Mouse (Mus musculus) lung, postnatal 0 days (tissue): Measurements from ENCODE around the gene Nfix. TPM values are rescaled to one million over a fixed set of nuclear protein-coding genes. Genes with fewer than 3 reads are reported as not detected.

ENCODE experiments used
- ATAC-seq: fragments of 200-750 bp; cut with Nextera tagmentation; 2 replicates; pipeline ENCODE4 v1.8.0; 2017; ENCODE audit warnings: moderate library complexity
- DNase-seq: peaks from one replicate; pipeline ENCODE4 v3.0.0-alpha.2; 2016; ENCODE audit warnings: low spot score
- H3K27ac ChIP-seq: fragments of 300-500 bp; sonication (generic); 2 replicates; pipeline ENCODE4 v1.5.1; 2014; ENCODE audit warnings: antibody characterized with exemption, mild to moderate bottlenecking, low read length, mixed read lengths
- H3K27me3 ChIP-seq: fragments of 300-500 bp; sonication (generic); replicated peaks from 2 replicates; pipeline ENCODE4 v1.6.1; 2014; ENCODE audit warnings: low read length, mixed read lengths; ENCODE audit not compliant: insufficient read depth
- H3K36me3 ChIP-seq: fragments of 300-500 bp; sonication (generic); 2 replicates; pipeline ENCODE4 v1.6.1; 2014; ENCODE audit warnings: low read length, mixed read lengths; ENCODE audit not compliant: insufficient read depth
- H3K4me1 ChIP-seq: fragments of 300-500 bp; sonication (generic); 2 replicates; pipeline ENCODE4 v1.6.1; 2014; ENCODE audit warnings: antibody characterized with exemption, low read depth, low read length, mixed read lengths; ENCODE audit not compliant: insufficient read depth
- H3K4me2 ChIP-seq: fragments of 300-500 bp; sonication (generic); replicated peaks from 2 replicates; pipeline ENCODE4 v1.6.1; 2014; ENCODE audit warnings: low read depth, mild to moderate bottlenecking, low read length, moderate library complexity, mixed read lengths
- H3K4me3 ChIP-seq: fragments of 300-500 bp; sonication (generic); 2 replicates; pipeline ENCODE4 v1.5.1; 2014; ENCODE audit warnings: low read depth, low read length
- H3K9ac ChIP-seq: fragments of 300-500 bp; sonication (generic); replicated peaks from 2 replicates; pipeline ENCODE4 v1.6.1; 2014; ENCODE audit warnings: low read depth, mild to moderate bottlenecking
- H3K9me3 ChIP-seq: fragments of 300-500 bp; sonication (generic); 2 replicates; pipeline ENCODE4 v1.6.1; 2016; ENCODE audit warnings: low read length, mixed read lengths
- CTCF ChIP-seq: IDR thresholded peaks from 2 replicates; pipeline ENCODE4 v1.5.1; 2016; ENCODE audit warnings: antibody characterized with exemption, mild to moderate bottlenecking
- EP300 ChIP-seq: IDR thresholded peaks from 2 replicates; pipeline ENCODE4 v1.6.1; 2016; ENCODE audit warnings: antibody characterized with exemption, mild to moderate bottlenecking, control low read depth
- WGBS: fragments of 180-500 bp; shearing (Covaris S2); extraction: QIAGEN DNeasy Blood & Tissue Kit; methylation state at CpG from one replicate; pipeline ENCODE4 v1.1.7; 2014; 5-methylcytosine and 5-hydroxymethylcytosine counted together
- polyA plus RNA-seq: library from polyadenylated mRNA; unstranded; fragments of >200 nt; fragmentation: Nextera tagmentation; extraction: Ambion mirVana; gene quantifications from 2 replicates; pipeline ENCODE4 v1.2.1, GENCODE M21; 2015

Nfix gene
- polyA plus RNA-seq, 1 experiment from 2014 or later = 38.8 TPM

GRCm38 (mm10) chr8:84760405-84760805, 39.7 kb downstream of the Nfix start:
- Histone ChIP-seq H3K27me3 (no peaks in the 10 kb centered on the region), H3K9ac (no peak overlapping the region), H3K4me3 (no peak overlapping the region), H3K9me3 (no peaks in the 10 kb centered on the region), H3K4me2 (no peak overlapping the region), H3K36me3 (no peaks in the 10 kb centered on the region), H3K4me1 (no peaks in the 10 kb centered on the region), H3K27ac (no peak overlapping the region)
- 56% methylated on average over 7 of the region's 7 CpGs for WGBS
- DNase-seq (no peak), ATAC-seq (no peak)
- no peak for TF ChIP-seq CTCF
- no peak for TF ChIP-seq EP300

- Histone ChIP-seq H3K36me3 (no peaks in the 10 kb centered on the region), H3K4me3 (no peak overlapping the region), H3K9me3 (no peaks in the 10 kb centered on the region), H3K4me1 (no peaks in the 10 kb centered on the region), H3K4me2 (no peak overlapping the region), H3K27me3 (no peaks in the 10 kb centered on the region), H3K9ac (no peak overlapping the region), H3K27ac (no peak overlapping the region)
- DNase-seq (no peak), ATAC-seq (no peak)
- 90% methylated on average over 10 of the region's 10 CpGs for WGBS
- TF ChIP-seq EP300 = no peak
Observed at GRCm38 (mm10) chr8:84759718-84760117, 40.4 kb downstream of the Nfix start.

GRCm38 (mm10) chr8:84759126-84759525, 41.0 kb downstream of the Nfix start:
- DNase-seq (peak; percentile 75), ATAC-seq (peak; percentile 70)
- WGBS = 43% methylated on average over 7 of the region's 7 CpGs
- Histone ChIP-seq H3K9ac (no peak overlapping the region), H3K36me3 (no peaks in the 10 kb centered on the region), H3K27ac (no peak overlapping the region), H3K4me1 (no peaks in the 10 kb centered on the region), H3K4me3 (no peak overlapping the region), H3K4me2 (no peak overlapping the region), H3K27me3 (no peaks in the 10 kb centered on the region), H3K9me3 (no peaks in the 10 kb centered on the region)
- TF ChIP-seq EP300 = no peak
- peak; percentile 83 for TF ChIP-seq CTCF

- Histone ChIP-seq H3K9ac (no peak overlapping the region), H3K27ac (no peak overlapping the region), H3K4me2 (no peak overlapping the region), H3K36me3 (0 out of 2 replicates have a peak, but pooled peaks cover 4% of the 10 kb centered on the region), H3K4me3 (no peak overlapping the region), H3K4me1 (no peaks in the 10 kb centered on the region), H3K9me3 (no peaks in the 10 kb centered on the region), H3K27me3 (no peaks in the 10 kb centered on the region)
- TF ChIP-seq EP300 = no peak
- TF ChIP-seq CTCF = no peak
- 96% methylated on average over 3 of the region's 3 CpGs for WGBS
- DNase-seq (no peak), ATAC-seq (no peak)
Observed at GRCm38 (mm10) chr8:84758308-84758707, 41.8 kb downstream of the Nfix start.

GRCm38 (mm10) chr8:84757501-84757900, 42.6 kb downstream of the Nfix start:
- ATAC-seq = no peak
- WGBS = 55% methylated on average over 5 of the region's 5 CpGs
- no peak overlapping the region for H3K27ac ChIP-seq
- 0 out of 2 replicates have a peak, but pooled peaks cover 4% of the 10 kb centered on the region for H3K36me3 ChIP-seq
- H3K4me1 ChIP-seq = no peaks in the 10 kb centered on the region
- no peak overlapping the region for H3K9ac ChIP-seq
- no peaks in the 10 kb centered on the region for H3K9me3 ChIP-seq
- no peak for DNase-seq
- TF ChIP-seq EP300 (no peak), CTCF (0 out of 2 replicates have a peak, but pooled peaks have one; percentile 7)
- no peak overlapping the region for H3K4me2 ChIP-seq
- no peak overlapping the region for H3K4me3 ChIP-seq
- H3K27me3 ChIP-seq = no peaks in the 10 kb centered on the region

GRCm38 (mm10) chr8:84752734-84753582, 47.2 kb downstream of the Nfix start:
- Histone ChIP-seq H3K4me1 (no peaks in the 10 kb centered on the region), H3K27ac (no peak overlapping the region), H3K4me3 (no peak overlapping the region), H3K9ac (no peak overlapping the region), H3K9me3 (no peaks in the 10 kb centered on the region), H3K36me3 (0 out of 2 replicates have a peak, but pooled peaks cover 4% of the 10 kb centered on the region), H3K4me2 (no peak overlapping the region), H3K27me3 (no peaks in the 10 kb centered on the region)
- no peak for ATAC-seq
- DNase-seq = no peak
- TF ChIP-seq CTCF (no peak), EP300 (no peak)
- WGBS = 75% methylated on average over 6 of the region's 6 CpGs
